Mouse (Mus musculus) stomach, embryonic 16.5 days (tissue): Measurements from ENCODE around the gene Bbx. TPM values are rescaled to one million over a fixed set of nuclear protein-coding genes. Genes with fewer than 3 reads are reported as not detected.

Source experiments
- ATAC-seq: fragments of 200-750 bp; cut with Nextera tagmentation; 2 replicates; pipeline ENCODE4 v1.8.0; 2017; ENCODE audit warnings: moderate number of reproducible peaks, moderate TSS enrichment; ENCODE audit not compliant: insufficient read depth, low FRiP score
- H3K27ac ChIP-seq: fragments of 300-500 bp; sonication (generic); 2 replicates; pipeline ENCODE4 v1.5.1; 2014; ENCODE audit warnings: low read length
- H3K27me3 ChIP-seq: fragments of 300-500 bp; sonication (generic); 2 replicates; pipeline ENCODE4 v1.6.1; 2014; ENCODE audit warnings: low read length, control low read depth, mixed read lengths; ENCODE audit not compliant: control insufficient read depth, insufficient read depth
- H3K36me3 ChIP-seq: fragments of 300-500 bp; sonication (generic); 2 replicates; pipeline ENCODE4 v1.6.1; 2014; ENCODE audit warnings: low read length; ENCODE audit not compliant: control insufficient read depth, insufficient read depth
- H3K4me1 ChIP-seq: fragments of 300-500 bp; sonication (generic); 2 replicates; pipeline ENCODE4 v1.6.1; 2014; ENCODE audit warnings: low read length, control low read depth, mixed read lengths; ENCODE audit not compliant: control insufficient read depth, insufficient read depth
- H3K4me2 ChIP-seq: fragments of 300-500 bp; sonication (generic); 2 replicates; pipeline ENCODE4 v1.6.1; 2014; ENCODE audit warnings: low read depth, low read length, mixed read lengths
- H3K4me3 ChIP-seq: fragments of 300-500 bp; sonication (generic); replicated peaks from 2 replicates; pipeline ENCODE4 v1.5.1; 2014; ENCODE audit warnings: mild to moderate bottlenecking, low read length
- H3K9ac ChIP-seq: fragments of 300-500 bp; sonication (generic); 2 replicates; pipeline ENCODE4 v1.6.1; 2014; ENCODE audit warnings: low read length
- H3K9me3 ChIP-seq: fragments of 300-500 bp; sonication (generic); replicated peaks from 2 replicates; pipeline ENCODE4 v1.6.1; 2016; ENCODE audit warnings: low read length, control low read depth; ENCODE audit not compliant: control insufficient read depth
- WGBS: fragments of 180-500 bp; shearing (Covaris S2); extraction: QIAGEN DNeasy Blood & Tissue Kit; methylation state at CpG from one replicate; pipeline ENCODE4 v1.1.7; 2014; 5-methylcytosine and 5-hydroxymethylcytosine counted together
- polyA plus RNA-seq: library from polyadenylated mRNA; unstranded; fragments of >200 nt; fragmentation: Nextera tagmentation; extraction: Ambion mirVana; gene quantifications from 2 replicates; pipeline ENCODE4 v1.2.1, GENCODE M21; 2015

Gene Bbx
- polyA plus RNA-seq, 1 experiment from 2014 or later, result 39.3 TPM

DNA sequence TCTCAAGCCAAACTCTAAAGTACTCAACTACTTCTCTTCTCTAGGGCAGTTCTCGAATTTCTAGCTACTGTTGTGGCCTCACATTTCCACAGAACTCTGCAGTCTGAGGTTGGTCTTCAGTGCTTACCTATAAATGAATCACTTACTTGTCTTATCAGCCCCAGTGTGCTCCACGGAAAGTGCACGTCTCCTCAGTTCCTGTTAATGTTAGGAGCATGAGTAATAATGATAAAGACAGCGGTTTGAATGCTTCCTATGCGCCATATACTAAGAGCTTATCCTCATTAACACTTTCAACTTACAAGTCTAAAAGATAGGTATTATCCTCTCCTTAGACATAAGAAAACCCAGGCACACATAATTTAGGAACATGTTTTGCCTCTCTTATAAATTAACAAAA, 142.4 kb downstream of the Bbx start:
- Histone ChIP-seq H3K27ac (no peak overlapping the region), H3K27me3 (no peaks in the 10 kb centered on the region), H3K9me3 (no peaks in the 10 kb centered on the region), H3K9ac (no peak overlapping the region), H3K36me3 (no peaks in the 10 kb centered on the region), H3K4me2 (no peak overlapping the region), H3K4me3 (no peak overlapping the region), H3K4me1 (no peaks in the 10 kb centered on the region)
- ATAC-seq, result no peak
- 54% methylated on average over 5 of the region's 5 CpGs for WGBS

GRCm38 (mm10) chr16:50272813-50273212, 159.4 kb downstream of the Bbx start:
- 73% methylated on average over 4 of the region's 4 CpGs for WGBS
- no peaks in the 10 kb centered on the region for H3K27me3 ChIP-seq
- no peaks in the 10 kb centered on the region for H3K4me1 ChIP-seq
- H3K27ac ChIP-seq, result no peak overlapping the region
- ATAC-seq, result no peak
- H3K4me3 ChIP-seq, result no peak overlapping the region
- no peaks in the 10 kb centered on the region for H3K9me3 ChIP-seq
- no peak overlapping the region for H3K4me2 ChIP-seq
- no peaks in the 10 kb centered on the region for H3K36me3 ChIP-seq
- H3K9ac ChIP-seq, result no peak overlapping the region

- Histone ChIP-seq H3K27me3 (no peaks in the 10 kb centered on the region), H3K27ac (no peak overlapping the region), H3K9me3 (no peaks in the 10 kb centered on the region), H3K36me3 (0 out of 2 replicates have a peak, but pooled peaks cover 3% of the 10 kb centered on the region), H3K4me2 (no peak overlapping the region), H3K4me3 (no peak overlapping the region), H3K4me1 (no peaks in the 10 kb centered on the region), H3K9ac (no peak overlapping the region)
- ATAC-seq, result no peak
- 88% methylated on average over 4 of the region's 4 CpGs for WGBS
Measured at GRCm38 (mm10) chr16:50262647-50263046, 169.5 kb downstream of the Bbx start.

- 84% methylated on average over 9 of the region's 9 CpGs for WGBS
- H3K9ac ChIP-seq, result no peak overlapping the region
- H3K9me3 ChIP-seq, result no peaks in the 10 kb centered on the region
- no peak for ATAC-seq
- H3K36me3 ChIP-seq, result 0 out of 2 replicates have a peak, but pooled peaks cover 3% of the 10 kb centered on the region
- no peak overlapping the region for H3K27ac ChIP-seq
- H3K4me1 ChIP-seq, result no peaks in the 10 kb centered on the region
- no peaks in the 10 kb centered on the region for H3K27me3 ChIP-seq
- H3K4me2 ChIP-seq, result no peak overlapping the region
- H3K4me3 ChIP-seq, result no peak overlapping the region
Measured at GRCm38 (mm10) chr16:50262209-50262608, 170.0 kb downstream of the Bbx start.

GRCm38 (mm10) chr16:50261741-50262140, 170.4 kb downstream of the Bbx start:
- H3K4me2 ChIP-seq, result no peak overlapping the region
- no peak overlapping the region for H3K9ac ChIP-seq
- no peaks in the 10 kb centered on the region for H3K27me3 ChIP-seq
- H3K4me1 ChIP-seq, result no peaks in the 10 kb centered on the region
- H3K36me3 ChIP-seq, result 0 out of 2 replicates have a peak, but pooled peaks cover 3% of the 10 kb centered on the region
- no peak overlapping the region for H3K27ac ChIP-seq
- ATAC-seq, result no peak
- H3K9me3 ChIP-seq, result no peaks in the 10 kb centered on the region
- H3K4me3 ChIP-seq, result no peak overlapping the region

DNA sequence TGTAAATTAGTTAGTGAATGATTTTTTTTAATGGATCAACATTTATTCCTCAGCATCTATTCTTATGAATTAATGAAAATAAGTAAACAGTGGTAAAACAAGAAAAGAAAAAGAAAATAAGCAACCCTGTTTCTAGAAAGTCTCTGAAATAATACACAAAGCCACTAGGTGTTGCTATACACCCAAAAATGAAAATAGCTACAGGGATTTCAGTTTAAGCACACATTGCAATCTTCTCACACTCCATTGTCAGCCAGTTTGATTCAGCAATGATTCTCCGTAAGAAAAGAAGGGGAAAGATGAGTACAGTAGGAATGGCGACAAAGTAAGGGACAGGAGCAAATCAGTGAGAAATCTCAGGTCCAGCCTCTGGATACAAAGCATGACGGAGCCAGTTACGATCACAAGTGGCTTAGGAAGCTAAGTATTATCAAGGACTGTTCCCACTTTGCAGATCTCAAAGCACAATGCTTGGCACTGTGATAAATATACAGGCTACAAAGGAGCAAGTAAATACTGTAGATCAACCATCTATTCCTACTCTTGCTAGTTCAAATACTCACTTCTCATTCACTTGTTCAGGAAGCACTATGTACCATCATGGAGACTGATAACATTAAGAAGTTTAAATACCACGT, 177.5 kb downstream of the Bbx start:
- Histone ChIP-seq H3K36me3 (no peaks in the 10 kb centered on the region), H3K4me3 (no peak overlapping the region), H3K9me3 (no peaks in the 10 kb centered on the region), H3K4me2 (no peak overlapping the region), H3K9ac (no peak overlapping the region), H3K27ac (no peak overlapping the region), H3K27me3 (no peaks in the 10 kb centered on the region), H3K4me1 (no peaks in the 10 kb centered on the region)
- ATAC-seq, result no peak
- WGBS, result 58% methylated on average over 5 of the region's 5 CpGs

- Histone ChIP-seq H3K4me3 (no peak overlapping the region), H3K4me1 (no peaks in the 10 kb centered on the region), H3K36me3 (no peaks in the 10 kb centered on the region), H3K9ac (no peak overlapping the region), H3K27ac (no peak overlapping the region), H3K27me3 (no peaks in the 10 kb centered on the region), H3K9me3 (no peaks in the 10 kb centered on the region), H3K4me2 (no peak overlapping the region)
- 78% methylated on average over 6 of the region's 6 CpGs for WGBS
- no peak for ATAC-seq
Measured at GRCm38 (mm10) chr16:50251417-50251975, 180.7 kb downstream of the Bbx start.

DNA sequence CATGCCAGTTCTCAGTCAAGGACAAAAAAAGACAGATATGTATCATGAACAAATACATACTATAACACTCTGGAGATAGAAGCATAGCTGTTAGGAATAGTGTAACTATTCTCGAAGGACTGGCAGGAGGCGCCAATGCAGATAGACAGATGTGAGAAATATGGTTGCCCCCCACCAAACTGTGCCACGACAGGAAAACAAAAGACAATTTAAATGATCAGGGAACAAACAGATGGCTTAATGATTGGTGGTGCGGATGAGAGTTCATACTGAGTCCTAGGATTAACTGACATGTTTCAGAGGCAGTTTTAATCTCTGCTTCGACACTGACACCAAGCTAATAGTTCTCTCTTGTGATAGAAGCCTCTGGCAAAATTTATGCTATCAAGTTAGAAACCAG, 181.7 kb downstream of the Bbx start:
- 81% methylated on average over 5 of the region's 5 CpGs for WGBS
- H3K27ac ChIP-seq, result no peak overlapping the region
- no peaks in the 10 kb centered on the region for H3K4me1 ChIP-seq
- no peaks in the 10 kb centered on the region for H3K27me3 ChIP-seq
- no peak overlapping the region for H3K9ac ChIP-seq
- H3K4me2 ChIP-seq, result no peak overlapping the region
- no peak for ATAC-seq
- H3K4me3 ChIP-seq, result no peak overlapping the region
- H3K36me3 ChIP-seq, result no peaks in the 10 kb centered on the region
- H3K9me3 ChIP-seq, result no peaks in the 10 kb centered on the region

DNA sequence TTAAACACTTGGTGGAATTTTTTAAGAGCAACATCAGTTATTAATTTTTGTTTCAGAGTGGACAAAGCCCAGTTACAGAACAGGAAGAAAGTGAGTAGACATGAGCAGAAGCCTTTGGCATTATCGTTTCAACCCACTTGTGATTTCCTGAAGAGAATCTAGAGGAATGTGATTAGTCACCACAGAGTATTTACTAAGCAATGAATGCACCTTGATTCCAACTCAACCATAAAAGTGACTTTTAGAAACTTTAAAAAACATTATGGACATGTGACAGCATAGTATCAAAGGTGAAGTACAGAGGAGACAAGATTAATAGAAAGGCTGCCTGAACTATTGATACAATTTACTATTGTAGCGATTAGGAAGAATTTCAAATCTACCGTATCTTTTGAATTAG, 183.2 kb downstream of the Bbx start:
- Histone ChIP-seq H3K27me3 (no peaks in the 10 kb centered on the region), H3K27ac (no peak overlapping the region), H3K4me1 (no peaks in the 10 kb centered on the region), H3K4me3 (no peak overlapping the region), H3K36me3 (no peaks in the 10 kb centered on the region), H3K4me2 (no peak overlapping the region), H3K9ac (no peak overlapping the region), H3K9me3 (no peaks in the 10 kb centered on the region)
- no peak for ATAC-seq
- 79% methylated on average over 3 of the region's 3 CpGs for WGBS
